Mouse (Mus musculus) layer of hippocampus, adult 9-11 months (tissue): ENCODE measurements around the gene Gabbr2.
A peak's percentile ranks its signal among the peaks of the same experiment; 100 is the strongest.

Experiments
- DNase-seq: peaks from one replicate; pipeline ENCODE4 v3.0.0; 2022

The Gabbr2 gene

DNA sequence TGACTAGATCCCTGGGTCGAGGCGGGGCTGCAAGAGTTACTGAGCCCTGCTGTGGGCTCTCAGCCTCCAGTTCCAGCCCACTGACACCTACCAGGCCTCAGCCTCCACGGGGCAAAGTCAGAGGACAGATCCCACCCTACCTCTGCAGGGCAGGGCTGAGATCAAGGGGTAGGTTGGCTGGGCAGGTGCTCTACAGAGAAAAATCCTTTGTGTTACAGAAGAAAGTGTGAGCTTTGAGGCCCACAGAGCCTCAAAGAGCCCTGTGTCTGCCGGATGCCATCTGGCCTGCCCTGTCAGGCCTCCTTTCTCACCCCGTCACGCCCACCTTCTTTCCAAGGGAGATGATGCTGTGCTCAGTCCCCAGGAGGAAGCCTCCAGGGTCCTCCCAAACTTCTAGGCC, 131.1 kb downstream of the Gabbr2 start:
- no peak for DNase-seq

DNA sequence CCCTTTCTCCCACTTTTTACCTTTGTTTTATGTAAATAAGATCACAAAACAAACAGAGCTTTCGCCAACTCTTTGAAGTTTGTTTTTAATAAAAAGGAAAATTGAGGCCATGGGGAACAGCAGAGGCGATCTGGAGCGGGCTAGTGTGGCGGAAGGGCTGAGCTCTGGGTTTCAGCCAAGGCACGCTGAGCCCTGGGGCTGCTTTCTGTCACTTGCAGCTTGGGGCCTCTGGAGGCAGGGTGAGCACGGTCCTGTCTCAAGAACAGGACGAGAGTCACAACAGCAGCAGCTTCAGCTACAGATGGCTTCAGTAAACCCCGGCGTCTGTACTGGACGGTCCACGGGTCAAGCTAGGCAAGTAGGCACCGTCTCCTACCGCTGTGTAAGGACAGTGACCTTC, 132.8 kb downstream of the Gabbr2 start:
- DNase-seq: peak; percentile 34

DNA sequence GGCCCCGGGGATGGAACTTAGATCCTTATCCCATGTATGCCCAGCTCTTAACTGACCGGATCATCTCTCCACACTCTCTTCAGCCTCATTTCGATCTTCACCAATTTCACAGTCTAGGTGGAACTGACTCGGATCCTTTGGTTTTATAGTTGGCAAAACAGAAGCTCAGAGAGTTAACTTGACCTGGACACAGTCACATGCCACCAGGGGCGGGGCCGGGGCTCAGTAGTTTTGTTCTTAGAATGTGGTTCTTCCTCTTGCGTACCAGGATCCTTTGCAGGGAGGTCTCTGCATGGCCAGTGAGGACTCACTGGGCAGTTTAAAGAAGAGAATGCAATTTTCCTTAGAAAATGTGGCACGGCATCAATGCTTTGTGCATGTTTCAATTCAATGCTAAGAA, 135.5 kb downstream of the Gabbr2 start:
- no peak for DNase-seq

DNA sequence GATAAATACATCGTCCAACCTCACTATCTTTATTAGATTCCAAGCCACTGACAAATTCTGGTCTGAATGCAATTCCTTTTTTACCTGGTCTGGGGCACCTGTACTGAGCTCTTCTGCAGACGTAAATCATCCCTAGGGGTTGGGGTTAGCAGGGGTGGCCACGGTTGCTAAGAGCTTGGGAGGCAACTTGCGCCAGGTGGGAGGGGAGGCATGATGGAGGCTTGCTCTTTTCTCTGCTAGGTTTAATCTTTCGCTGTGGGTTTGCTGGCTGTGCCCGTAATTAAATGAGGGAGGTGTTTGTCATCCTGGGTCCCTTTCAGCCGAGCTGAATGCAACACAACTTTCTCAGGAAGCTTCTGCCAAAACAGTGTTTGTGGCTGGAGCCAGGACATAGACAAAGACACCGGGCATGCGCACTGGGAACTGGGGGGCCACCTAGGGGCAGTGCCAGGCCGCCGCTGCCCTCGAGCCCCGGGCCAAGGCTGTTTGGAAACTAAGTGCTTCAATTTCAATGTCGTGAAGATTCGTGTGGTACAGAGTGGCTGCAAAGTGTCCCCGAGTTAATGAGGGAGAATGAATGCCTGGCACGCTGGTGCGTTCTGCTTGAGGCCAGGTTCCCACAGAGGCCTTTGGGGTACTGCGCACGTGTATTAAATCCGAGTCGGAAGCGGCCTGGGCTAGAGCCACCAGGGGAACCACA, 136.8 kb downstream of the Gabbr2 start:
- peak; percentile 60 for DNase-seq

DNA sequence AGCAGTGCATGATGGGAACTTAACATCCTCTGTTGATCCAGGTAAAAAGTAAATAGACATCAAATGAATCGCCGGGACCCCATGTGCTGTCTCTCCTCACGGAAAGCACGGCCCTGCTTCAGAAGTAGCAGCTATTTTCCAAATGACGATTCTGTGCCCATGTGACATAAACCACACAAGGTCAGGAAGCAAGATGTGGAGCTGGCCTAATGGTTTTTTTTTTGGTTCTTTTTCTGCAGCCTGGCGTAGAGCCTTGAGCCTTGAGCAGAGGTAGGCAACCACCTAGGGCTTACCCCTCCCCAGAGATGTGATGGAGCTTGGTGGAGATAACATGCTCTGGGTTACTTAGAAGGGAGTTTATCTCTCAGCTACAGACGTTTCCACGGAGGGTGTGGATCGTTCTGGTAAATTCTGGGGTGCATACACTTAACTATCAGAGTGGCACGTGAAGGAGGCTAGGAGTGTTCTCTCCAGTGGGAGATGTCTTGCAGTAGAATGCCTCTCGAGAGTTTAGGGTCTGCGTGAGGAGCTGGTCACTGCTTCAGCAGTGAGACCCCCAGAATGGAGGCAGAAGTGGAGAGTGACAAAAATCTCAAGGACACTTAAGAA, 137.7 kb downstream of the Gabbr2 start:
- DNase-seq: no peak

DNA sequence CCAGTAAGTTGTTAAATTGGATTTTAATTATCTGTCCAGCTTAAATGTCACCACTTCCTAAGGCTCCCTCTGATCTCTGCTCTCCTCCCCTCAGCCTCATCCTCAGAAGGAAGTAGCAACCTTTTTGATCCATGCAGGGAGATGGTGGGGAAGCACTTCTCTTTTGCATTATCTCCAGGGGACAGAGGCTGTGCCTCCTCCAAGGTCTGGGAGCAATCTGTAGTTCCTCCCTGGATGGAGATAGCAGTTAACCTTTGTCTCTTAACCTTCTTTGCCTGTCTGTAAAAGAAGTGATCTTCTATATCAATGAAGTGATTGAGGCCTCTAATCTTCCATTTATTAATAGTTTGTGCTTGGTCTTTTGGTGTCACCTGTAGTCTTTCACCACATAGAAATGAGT, 143.9 kb downstream of the Gabbr2 start:
- no peak for DNase-seq

DNA sequence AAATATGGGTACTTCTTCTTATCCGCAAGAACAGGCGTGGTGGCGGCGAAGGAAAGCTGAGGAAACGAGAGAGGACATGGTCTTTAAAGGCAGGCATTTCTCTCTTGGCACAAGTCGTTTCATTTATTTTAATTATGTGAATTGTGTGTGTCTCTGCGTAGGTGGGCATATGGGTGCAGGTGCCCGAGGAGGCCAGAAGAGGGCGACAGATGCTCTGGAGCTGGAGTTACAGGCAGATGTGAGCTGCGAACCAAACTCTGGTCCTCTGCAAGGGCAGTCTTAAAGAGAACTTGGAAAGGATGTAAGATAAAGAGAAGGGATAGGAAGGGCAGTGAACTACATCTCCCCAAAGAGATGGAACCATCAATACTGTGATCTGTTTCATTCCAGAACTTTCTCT, 145.3 kb downstream of the Gabbr2 start:
- no peak for DNase-seq

DNA sequence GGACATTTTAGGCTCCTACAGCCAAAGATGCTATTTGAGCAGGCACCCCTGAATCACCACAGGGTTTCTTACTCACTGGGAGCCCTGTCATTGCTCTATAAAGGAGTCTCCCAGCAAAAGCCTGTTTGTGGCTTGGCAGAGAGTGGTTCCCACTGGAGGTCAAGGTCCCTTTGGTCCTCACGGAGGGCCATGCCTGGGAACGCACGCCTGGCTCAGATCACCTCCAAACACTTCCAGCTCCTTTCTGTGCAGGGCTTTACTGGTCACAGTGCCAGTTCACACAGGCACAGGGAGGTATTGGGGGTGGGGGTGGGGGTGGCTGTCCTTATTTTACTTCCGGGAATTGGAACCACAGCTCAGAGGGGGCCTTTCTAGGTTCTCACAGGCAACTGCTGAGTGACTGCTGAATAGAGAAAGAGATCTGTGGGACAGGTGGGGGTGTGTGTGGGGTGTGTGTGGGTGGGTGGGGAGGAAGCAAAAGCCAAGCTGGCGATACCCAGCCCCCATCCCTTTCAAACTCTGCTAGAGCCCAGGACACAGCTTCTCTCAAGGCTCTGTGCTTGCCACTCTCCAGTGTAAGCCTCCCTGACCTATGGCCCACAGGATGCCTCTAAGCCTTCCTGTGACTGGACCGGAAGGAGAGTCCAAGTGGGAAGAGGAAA, 146.6 kb downstream of the Gabbr2 start:
- no peak for DNase-seq

DNA sequence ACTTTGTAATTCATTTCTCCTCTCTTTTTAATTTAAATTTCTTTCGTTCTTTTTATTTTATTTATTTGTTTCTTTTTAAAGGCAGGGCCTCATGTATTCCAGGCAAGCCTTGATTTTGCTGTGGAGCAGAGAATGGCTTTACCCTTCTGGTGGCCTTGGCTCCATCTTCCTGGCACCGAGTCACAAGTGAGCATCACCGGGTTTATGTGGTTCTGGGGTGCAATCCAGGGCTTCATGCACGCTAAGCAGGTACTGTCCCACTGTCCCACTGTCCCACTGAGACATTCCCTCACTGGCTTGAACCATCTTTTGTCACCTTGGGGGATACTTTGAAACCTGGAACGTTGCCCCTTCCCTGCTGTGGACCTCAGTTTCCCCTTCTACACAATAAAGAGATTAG, 147.1 kb downstream of the Gabbr2 start:
- no peak for DNase-seq

DNA sequence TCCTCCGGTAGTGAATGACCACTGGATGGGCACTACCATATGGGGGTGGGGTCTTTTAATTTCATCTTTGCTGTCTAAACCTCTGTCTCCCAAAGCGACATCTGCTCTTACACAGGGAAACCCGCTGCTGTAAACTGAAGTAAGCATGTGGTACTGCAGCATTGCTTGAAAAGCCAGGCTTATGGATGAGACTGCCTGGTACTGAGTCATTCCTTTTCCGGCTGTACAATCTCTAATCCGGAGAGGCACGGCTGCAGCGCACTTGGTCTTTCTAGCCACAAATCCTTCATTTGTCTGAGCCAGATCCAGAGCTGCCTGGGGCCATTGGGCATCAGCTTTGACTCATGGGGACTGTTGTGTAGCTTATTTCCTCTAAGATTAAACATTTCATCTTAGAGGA, 149.1 kb downstream of the Gabbr2 start:
- DNase-seq: no peak

DNA sequence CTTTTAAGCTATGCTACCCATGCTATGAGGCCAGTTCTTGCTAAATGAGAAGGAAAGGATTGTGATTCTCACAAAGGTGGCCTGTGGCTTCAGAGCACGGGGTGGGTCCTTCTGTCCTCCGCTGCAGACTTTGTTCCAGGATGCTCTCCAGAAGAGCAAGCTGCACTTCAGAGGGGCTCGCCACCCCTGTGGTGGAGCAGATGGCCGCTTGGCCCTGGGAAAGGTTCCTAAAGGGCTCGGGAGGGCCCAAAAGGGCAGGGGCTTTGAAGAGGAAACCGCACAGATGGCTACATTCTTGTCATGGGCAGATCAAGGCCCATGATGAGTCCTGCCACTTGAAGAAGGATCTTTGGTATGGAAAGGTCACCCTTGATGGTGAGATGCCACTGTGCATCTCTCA, 151.5 kb downstream of the Gabbr2 start:
- no peak for DNase-seq

DNA sequence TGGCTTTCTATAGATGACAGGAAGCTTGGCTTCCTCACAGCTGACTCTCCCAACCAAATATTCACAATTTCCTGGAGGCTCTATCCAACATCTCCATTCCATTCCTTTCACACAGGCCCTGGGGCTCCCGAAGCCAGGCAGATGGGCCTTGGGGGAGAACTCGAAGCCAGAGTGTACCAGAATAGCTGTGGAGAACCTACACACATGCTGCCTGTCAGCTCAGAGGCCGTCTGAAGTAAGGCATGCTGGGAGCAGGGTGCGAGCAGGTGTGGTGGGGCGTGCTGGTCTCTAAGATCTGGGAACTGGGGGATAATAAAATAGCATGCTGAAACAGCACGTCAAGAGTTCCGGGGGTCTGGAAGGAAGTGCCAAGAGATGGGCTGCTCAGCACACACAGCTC, 154.3 kb downstream of the Gabbr2 start:
- DNase-seq: peak; percentile 84

DNA sequence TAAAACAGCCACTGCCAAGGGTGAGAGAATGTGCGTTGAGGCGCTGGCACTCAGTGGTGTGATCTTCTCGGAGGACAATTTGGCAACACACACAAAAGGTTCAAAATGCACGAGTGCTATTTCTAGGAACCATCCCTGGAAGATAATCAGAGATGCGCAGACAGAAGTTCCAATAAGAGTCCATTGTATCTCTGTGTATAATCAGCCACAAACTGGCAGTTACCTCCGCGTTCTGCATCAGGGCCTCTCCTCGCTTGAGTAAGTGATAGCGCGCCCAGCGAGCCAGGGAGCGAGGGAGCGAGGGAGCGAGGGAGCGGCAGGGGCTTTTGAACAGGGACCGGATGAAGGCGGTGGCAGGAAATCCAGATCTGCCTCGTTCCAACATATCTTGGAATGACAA, 155.6 kb downstream of the Gabbr2 start:
- no peak for DNase-seq

DNA sequence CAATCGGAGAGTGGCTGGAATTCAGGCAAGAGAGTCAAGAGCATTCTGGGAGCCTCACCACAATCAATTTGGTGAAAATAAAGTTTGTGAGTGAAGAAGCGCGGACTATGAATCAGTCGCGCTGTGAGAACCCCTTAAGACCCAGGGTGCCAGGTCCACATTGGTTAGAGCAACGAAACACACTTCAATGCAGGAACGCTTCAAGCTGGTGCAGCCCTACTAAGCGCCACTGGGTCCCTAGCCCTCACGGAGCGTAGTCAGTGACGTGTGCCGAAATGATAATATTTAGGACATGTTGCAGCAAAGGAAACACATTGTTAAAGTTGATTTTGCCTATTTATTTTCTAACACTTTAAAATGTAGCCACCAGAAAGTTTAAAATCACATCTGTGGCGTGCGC, 156.6 kb downstream of the Gabbr2 start:
- DNase-seq: no peak

DNA sequence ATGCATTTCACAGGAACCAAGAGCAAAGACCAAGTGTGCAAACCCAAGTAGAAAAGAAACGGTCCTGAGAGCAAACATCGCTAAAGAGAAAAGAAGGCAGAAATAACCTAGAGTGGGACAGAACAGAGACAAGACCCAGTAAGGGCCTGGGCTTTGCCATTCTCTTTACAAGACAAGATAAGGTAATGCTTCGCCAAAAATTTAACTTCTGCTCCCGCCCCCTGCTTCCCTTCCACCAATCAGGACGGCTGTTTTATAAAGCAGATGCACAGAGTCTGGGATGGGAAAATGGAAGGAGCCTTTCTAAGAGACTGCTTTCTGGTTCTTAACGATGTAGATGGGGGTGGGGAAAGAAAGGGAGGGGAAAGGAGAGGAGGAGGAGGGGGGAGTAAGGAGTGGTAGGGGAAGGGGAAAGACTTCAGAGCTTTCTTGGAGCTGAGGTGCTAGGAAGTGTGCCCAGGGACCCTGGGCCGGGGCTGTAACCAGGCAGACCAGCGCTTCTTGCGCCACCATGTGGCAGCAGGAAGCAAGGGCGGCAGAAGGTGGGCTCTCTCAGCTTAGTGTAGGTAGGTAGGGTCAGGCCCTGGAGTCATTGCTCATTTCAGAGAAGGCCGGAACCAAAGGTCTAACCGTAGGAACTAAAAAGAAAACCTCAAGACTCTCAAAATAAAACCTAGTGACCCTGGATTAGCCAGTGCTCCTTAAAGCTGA, 158.7 kb downstream of the Gabbr2 start:
- no peak for DNase-seq

DNA sequence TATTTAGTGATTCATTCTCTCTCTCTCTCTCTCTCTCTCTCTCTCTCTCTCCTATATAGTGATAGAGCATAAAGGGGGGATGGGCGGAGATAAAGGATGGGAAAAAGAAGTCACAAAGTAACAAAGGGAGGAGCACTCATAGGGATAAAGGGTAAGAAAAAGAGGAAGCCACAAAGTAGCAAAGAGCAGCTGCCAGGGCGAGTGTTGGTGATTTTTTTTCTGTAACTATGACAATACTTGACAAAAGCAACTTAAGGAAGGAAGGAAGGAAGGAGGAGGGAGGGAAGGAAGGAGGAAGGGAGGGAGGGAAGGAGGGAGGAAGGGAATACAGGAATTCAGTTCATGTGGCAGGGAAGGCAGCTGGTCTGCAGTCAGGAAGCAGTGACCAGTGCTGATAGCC, 162.0 kb downstream of the Gabbr2 start:
- no peak for DNase-seq

DNA sequence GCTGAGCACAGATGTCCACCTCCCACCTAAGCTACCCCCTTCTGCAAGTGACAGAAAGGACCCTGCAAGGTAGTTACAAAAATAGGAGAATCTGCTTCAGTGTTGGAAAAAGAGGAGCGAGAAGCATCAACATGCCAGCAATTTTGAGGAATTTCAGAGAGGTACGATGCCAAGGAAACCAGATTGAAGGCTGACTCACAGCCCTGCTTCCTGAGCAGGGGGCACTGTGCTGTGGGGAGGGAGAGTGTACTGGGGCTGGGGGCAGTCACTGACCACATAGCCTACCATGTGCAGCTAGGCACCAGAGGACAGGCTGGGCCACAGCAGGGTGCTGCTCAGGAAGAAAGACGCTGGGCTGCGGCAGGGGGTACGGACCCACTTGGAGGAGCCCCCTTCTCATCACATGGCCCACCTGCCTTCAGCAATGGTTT, 163.5 kb downstream of the Gabbr2 start:
- DNase-seq: no peak

DNA sequence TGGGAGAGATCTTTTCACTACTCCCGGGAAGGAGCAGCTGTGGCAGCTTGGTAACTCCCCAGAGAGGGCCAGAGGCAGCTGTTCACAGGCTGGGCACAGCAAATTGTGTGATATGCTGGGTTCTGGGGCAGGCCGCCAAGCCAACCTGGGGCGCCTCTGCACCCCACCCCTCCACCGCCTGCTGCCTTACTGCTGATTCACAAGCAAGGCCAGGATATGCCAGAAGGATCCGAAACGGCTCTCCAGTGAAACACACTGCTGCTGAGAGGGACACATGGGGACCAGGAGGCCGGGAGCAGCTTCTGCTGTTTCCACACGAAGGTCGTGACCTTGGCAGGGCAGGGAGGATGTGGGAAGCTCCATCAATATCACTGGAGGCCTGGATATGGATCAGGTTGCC, 164.2 kb downstream of the Gabbr2 start:
- peak; percentile 77 for DNase-seq

DNA sequence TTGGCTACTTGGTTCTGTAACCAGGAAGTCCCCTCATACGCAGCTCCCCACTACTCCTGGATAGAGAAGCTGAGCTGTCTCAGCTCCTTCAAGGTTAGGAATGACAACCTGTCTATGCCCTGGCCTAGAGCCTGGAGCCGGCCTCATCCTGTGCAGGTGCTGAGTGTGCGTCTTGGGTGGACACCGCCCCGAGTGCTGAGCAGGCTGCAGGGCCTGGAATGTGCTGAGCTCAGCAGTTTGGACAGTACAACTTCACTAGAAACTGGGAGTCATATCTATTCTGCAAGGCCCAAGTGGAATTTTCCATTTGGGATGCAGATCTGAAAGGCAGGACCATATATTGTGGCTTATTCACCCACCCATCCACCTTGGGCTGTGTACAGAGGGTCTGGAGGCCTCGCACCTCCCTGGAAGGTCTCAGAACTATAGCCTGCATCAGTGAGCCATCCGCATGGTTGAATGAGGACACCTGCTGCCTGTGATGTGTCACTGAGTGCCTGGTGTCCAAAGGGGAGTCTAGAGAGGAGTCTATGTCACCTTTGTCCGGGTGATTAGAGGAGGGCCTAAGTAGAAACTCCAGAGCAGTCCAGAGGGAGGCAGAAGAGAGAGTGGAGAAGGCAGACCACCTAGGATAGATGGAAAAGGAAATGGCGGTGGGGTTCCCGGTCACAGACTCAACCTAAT, 165.7 kb downstream of the Gabbr2 start:
- no peak for DNase-seq

DNA sequence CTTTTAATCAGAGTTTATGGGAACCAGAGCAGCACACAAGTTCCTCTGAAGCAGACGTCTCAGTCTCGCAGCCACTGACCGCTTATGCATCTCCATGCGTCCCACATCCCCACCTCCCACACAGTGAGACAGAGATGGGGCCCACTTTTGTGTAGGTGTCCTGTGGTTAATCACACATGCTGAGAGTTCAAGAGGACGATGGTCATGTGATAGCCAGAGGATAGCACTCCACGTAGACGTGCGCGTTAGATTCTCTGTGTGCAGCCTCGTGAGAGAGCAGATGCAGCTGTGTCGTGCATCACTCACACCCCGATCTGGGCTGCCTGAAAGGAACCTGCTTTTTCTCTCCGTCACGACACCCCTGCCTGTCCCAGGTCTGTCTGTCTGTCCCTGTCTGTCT, 167.9 kb downstream of the Gabbr2 start:
- no peak for DNase-seq

DNA sequence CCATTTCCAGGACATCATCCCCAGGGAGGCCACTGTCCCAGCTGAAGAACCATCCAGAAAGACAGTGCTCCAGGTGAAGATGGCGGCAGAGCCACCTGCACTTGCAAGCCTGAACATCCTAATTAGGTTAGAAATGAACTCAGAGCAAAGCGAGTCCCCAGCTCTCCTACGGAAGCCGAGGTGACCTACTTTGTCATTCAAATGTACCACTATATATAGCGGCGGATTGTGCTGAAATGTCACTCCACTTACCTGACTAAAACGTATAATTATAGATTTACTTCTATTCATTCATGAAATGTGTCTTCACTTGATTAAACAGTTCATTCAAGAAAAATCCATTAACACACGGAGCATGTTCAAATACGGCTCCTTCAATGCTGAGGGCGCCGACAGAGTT, 170.0 kb downstream of the Gabbr2 start:
- no peak for DNase-seq

DNA sequence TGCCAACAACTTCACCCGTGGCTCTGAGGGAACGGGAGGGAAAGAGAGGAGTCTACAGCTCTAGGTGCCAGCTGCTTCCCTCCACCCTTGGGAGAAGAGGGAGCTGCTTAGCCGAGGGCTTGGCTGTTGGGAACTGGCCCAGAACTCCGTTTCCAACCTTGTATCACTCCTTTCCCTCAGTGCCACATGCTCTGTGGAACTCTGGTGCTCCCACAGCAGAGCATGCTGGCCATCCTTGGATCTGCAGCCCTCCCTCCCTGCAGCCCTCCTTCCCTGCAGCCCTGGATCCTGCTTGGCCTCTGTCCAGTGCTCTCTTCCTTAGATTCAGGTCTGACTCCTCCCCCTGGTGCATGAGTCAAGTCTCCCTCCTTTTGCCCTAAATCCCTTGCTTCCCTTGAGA, 176.7 kb downstream of the Gabbr2 start:
- no peak for DNase-seq

DNA sequence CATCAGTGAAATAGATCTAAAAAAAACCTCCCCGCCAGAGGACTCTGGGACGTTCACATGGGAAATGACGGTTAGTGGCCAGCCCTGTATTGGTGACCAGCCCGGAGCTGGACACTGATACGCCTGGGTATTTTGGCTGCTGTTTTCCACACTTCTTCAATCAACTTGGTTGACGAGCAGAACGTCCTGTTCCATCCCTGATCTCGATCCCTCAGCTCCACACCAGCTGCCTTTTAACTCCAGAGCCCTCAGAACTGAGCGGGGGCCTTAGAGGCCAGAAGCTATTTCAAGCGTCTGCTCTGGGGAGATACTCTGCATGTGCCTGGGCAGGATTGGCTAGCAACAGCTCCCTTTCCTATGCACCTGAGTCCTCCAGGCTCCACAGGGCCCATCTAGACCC, 177.4 kb downstream of the Gabbr2 start:
- no peak for DNase-seq
